Mouse (Mus musculus): Measurements from ENCODE around the gene Gm6034.
"Not testable (repeated sequence)": the region's sequence is repeated elsewhere in the genome, so short reads cannot be mapped to it uniquely, and the experiment has no call there.

GRCm38 (mm10) chr17:36030046-36030702 lies 12.6 kb upstream of the Gm6034 start:
- not testable (repeated sequence) for TF ChIP-seq ZMIZ1, POLR2A (IDR thresholded peaks at IDR 0.05; ENCODE audit: low read depth, low read length)
